In genomic region chr5:57850111-57850510, GRCm38 (mm10) we compare ENCODE assay signal across 24 mouse cellular contexts.
"Had no signal": no experiment of that assay in that cellular context is flagged by ENCODE, and none has a peak within 500 bp of the region (broad histone marks: within the 10 kb centered on the region; RNA-seq: fewer than 3 reads in every experiment).

No protein-coding gene starts in this region.

- H3K27me3 ChIP-seq: lung, embryonic 15.5 days; midbrain, embryonic 12.5 days; neural tube, embryonic 13.5 days; neural tube, embryonic 15.5 days; stomach, embryonic 15.5 days had no signal

- ATAC-seq: liver, postnatal 0 days; lung, postnatal 0 days; midbrain, embryonic 16.5 days had no signal

- H3K27ac ChIP-seq: lung, embryonic 15.5 days; macrophage; midbrain, embryonic 10.5 days; midbrain, embryonic 12.5 days; neural tube, embryonic 13.5 days; neural tube, embryonic 15.5 days; stomach, embryonic 15.5 days; stomach, postnatal 0 days had no signal

- H3K4me3 ChIP-seq: lung, embryonic 15.5 days; midbrain, embryonic 10.5 days; midbrain, embryonic 12.5 days; myocyte; neural tube, embryonic 13.5 days; neural tube, embryonic 15.5 days; stomach, embryonic 15.5 days had no signal

- H3K36me3 ChIP-seq: lung, embryonic 15.5 days; midbrain, embryonic 10.5 days; midbrain, embryonic 12.5 days; neural tube, embryonic 13.5 days; neural tube, embryonic 15.5 days; stomach, embryonic 15.5 days had no signal

- H3K9me3 ChIP-seq: lung, embryonic 15.5 days; midbrain, embryonic 10.5 days; midbrain, embryonic 12.5 days; neural tube, embryonic 13.5 days; neural tube, embryonic 15.5 days; stomach, embryonic 15.5 days had no signal

- H3K9ac ChIP-seq: liver, postnatal 0 days; lung, embryonic 15.5 days; midbrain, embryonic 12.5 days; neural tube, embryonic 13.5 days; neural tube, embryonic 15.5 days; stomach, embryonic 15.5 days had no signal

- DNase-seq: liver, postnatal 0 days; lung, adult 2 months; lung, postnatal 14 days; lung, postnatal 36 days; midbrain, embryonic 14.5 days; retina, postnatal 1 day; right cerebral cortex, adult 18-20 months; right cerebral cortex, postnatal 25 days; right cerebral cortex, postnatal 4 days; spleen, adult 18-20 months; thymus, adult 2 months; thymus, postnatal 25 days; thymus, postnatal 4 days had no signal

- H3K4me1 ChIP-seq: lung, embryonic 15.5 days; midbrain, embryonic 10.5 days; midbrain, embryonic 12.5 days; neural tube, embryonic 13.5 days; neural tube, embryonic 15.5 days; stomach, embryonic 15.5 days had no signal
